Mouse (Mus musculus): Measurements from ENCODE around the gene Celf2. TPM values are rescaled to one million over a fixed set of nuclear protein-coding genes. Genes with fewer than 3 reads are reported as not detected.
A peak's percentile ranks its signal among the peaks of the same experiment; 100 is the strongest.

The Celf2 gene
- total RNA-seq, 1 experiment from 2014 or later: 141 TPM

DNA sequence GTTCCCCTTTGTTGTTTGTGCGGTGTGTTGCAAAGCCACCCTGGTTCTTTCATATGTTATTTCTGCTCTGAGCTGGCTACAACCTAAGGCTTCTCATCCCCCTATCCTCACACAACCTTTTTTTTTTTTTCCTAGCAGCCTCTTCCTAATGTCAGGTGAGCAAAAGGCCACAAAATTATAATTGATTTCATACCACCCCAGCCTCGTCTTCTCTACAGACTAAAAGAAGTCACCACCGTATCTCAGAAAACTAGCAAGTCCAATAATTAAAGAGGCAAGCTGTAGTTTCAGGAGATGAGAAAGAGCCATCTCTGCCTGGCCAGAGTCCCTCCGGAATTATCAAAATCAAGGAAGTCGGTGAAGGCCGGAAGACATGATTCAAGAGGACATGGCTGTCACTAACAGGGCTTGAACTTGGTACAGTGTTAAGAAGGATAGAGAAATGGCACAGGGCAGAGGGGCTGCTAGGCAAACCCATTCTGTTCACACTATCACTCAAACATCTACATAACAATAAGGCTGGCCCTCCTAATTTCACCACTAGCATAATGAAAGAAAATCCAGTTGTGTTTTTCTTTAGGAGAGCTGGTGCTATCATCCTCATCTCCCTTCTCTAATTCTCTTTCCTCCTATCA is 628.3 kb downstream of the Celf2 start:
- ATAC-seq (replicated peaks; ENCODE audit: low read depth, poor library complexity, severe bottlenecking): no peak

DNA sequence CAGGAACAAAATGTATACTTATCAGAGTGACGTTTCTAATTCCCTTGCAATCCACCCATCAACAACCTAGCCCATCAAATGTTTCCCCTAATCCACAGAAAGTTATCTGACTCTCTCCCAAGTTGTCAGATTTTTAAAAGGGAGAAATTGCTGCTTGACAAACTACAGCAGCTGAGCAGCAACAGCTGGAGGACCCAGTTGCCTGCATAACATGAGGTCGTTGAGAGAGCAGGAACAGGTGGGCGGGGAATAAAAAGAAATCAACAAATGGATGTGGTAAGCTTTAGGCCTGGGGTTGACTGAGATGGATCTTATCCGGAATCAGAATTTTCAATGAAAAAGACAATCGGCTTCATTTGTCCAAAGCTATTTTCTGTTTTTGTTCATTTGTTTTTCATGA is 632.3 kb downstream of the Celf2 start:
- no peak for ATAC-seq (replicated peaks; ENCODE audit: low read depth, poor library complexity, severe bottlenecking)

- ATAC-seq (replicated peaks; ENCODE audit: low read depth, poor library complexity, severe bottlenecking): no peak
These were observed 632.8 kb downstream of the Celf2 start for GRCm38 (mm10) chr2:6876547-6876946.

DNA sequence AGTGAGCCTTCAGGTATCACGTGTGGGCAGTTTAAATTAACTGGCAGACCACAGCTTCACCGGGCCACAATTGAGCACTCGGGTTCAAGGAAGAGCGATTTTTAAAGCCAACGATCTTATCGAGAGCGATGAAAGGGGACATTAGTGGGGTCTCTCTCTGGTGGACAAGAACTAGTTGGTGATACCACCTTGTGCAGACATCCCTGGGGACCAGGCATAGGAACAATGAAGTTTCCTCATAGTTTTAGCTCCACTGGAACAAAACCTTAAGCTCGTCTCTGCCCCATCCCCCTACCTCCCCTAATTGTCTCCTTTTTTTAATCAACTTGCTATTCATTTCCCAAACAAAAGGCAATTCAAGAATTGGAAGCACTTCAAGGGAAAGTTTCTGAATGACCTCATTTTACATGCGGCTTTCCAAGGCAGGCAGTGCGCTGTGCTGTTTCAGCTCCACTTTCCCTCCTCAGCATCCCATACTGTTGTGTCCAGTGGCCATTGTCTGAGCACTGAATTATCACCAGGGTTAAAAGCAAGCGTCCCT is 634.2 kb downstream of the Celf2 start:
- ATAC-seq (replicated peaks; ENCODE audit: low read depth, poor library complexity, severe bottlenecking): no peak

- no peak for ATAC-seq (replicated peaks; ENCODE audit: low read depth, poor library complexity, severe bottlenecking)
These were observed 635.0 kb downstream of the Celf2 start for GRCm38 (mm10) chr2:6874266-6874955.

DNA sequence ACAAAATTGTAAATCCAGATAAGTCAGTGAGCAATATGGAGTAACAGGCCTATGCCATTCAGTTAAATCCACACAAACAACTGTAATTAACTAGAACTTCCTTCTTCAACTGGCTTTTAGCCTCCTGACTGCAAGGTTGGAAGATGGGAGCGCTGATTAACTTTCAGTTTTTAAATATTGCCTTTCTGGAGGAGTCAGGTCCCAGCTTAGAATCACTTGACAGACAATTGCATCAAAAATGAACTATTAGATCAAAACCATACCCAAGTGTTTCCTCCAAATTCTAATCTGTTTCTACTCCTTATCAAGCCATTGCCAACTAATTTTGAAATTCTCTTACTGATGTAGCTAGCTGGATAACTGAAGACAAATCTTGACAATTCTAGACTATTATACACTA is 635.7 kb downstream of the Celf2 start:
- no peak for ATAC-seq (replicated peaks; ENCODE audit: low read depth, poor library complexity, severe bottlenecking)

DNA sequence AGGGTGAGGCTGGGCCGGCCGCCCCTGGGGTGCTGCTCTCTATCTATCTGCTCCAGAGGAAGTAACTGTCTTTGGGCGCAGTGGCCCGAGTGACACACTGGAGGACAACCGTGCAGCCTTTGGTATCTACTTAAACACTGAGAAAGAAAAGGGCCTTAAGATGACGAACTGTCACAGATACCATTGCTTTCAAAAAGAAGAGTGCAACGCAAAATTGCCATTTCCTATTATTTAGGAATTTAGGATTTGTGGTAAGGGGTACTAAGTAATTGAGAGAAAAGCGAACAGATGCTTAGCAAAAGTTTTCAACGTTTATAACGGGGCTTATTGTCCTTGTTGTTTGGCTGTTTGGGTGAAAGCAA is 636.5 kb downstream of the Celf2 start:
- peak; percentile 59; the same call in 1 of the 2 replicates for ATAC-seq (replicated peaks; ENCODE audit: low read depth, poor library complexity, severe bottlenecking)

DNA sequence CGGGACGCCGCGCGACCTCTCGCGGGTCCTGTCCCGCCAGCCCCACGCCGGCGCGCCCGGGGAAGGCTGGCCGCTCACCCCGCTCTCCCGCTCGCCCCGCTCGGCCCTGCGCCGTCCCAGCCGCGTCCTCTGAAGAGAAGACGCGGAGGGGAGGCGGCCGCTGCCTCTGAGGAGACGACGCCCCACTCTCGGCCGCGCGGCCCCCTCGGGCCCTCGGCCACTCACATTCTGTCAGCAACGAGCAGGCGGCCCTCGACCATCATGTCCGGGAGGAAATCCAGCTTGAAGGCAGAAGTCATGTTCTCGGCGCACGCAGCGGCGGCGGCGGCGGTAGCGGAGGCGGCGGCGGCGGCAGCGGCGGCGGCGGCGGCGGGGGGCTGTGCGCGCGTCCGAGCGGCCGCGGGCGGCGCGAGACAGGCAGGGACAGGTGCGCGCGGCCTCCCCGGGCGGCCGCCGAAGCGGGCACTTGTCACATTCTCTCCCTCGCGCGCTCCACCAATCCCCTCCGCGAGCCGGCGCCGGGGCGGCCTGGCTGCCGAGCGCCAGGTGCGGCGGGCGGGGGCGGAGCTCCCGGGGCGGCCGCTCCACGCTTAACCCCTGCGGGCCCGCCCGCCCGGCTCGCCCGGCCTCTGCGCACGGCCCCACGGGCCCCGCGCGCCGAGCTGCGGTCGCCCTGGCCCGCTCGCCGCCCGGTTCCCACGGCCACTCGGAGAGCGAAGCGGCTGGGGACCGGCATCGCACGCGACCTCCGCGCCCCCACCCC is 637.1 kb downstream of the Celf2 start:
- ATAC-seq (replicated peaks; ENCODE audit: low read depth, poor library complexity, severe bottlenecking): peak; percentile 54

DNA sequence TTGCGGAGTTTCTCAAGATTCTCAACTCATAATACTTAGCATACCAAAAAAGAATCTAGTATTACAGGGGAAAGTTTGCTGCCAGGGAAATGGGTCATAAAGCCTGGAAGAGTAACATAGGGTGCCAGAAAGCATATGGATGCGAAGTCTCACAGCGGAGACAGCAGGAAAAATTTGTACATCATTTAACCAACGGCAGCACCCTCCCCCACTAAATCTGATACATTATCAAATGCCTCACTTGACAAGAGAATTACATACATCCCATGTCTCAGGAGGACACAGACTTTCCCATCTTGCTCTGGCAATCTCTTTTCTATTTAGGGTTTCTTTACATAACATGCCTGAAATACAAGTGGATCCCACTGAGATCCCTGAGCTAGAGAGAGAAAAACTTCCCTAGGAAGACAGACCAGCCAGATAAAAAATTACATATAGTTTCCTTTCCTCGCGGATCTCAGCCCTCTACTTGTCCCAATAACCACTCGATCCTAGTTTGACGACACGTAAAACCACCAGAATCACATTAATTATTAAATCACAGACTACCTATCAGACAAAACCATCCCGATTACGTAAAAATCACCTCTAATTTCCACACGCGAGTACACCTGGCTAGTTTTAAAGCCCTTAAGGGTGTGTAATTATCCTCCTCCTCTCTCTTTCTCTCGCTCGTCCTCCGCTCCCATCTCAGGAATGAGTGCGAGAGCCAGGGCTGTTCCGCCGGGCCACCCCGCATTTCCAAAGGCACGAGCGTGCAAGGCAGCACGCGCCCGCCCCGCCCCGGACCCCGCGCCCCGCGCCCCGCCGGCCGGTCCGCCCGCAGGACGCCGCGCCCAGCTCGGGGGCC is 637.9 kb downstream of the Celf2 start:
- ATAC-seq (replicated peaks; ENCODE audit: low read depth, poor library complexity, severe bottlenecking): peak; percentile 36; the same call in 1 of the 2 replicates

- ATAC-seq (replicated peaks; ENCODE audit: low read depth, poor library complexity, severe bottlenecking): no peak
These were observed 639.2 kb downstream of the Celf2 start for GRCm38 (mm10) chr2:6869956-6870710.

- ATAC-seq (replicated peaks; ENCODE audit: low read depth, poor library complexity, severe bottlenecking): no peak
These were observed 642.1 kb downstream of the Celf2 start for GRCm38 (mm10) chr2:6867297-6867696.

DNA sequence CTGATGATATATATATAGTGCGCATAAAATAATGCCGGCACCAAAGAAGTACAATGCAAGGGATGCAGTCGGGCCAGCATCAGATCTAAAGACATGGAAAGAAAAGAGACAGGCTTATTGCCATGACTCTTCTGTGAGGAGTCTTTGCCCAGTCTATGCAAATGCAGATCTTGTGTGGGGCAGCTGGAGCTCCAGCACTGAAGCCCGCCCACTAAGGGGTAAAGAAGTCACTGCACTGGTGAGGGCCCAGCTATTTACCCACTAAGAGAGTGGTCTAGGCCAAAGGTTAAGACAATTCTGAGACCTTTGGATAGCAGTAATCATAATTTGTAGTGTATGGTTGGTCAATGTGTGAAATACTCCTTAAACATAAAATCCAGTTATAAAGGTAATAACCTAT is 643.6 kb downstream of the Celf2 start:
- ATAC-seq (replicated peaks; ENCODE audit: low read depth, poor library complexity, severe bottlenecking): no peak

- no peak for ATAC-seq (replicated peaks; ENCODE audit: low read depth, poor library complexity, severe bottlenecking)
These were observed 659.2 kb downstream of the Celf2 start for GRCm38 (mm10) chr2:6850102-6850644.

DNA sequence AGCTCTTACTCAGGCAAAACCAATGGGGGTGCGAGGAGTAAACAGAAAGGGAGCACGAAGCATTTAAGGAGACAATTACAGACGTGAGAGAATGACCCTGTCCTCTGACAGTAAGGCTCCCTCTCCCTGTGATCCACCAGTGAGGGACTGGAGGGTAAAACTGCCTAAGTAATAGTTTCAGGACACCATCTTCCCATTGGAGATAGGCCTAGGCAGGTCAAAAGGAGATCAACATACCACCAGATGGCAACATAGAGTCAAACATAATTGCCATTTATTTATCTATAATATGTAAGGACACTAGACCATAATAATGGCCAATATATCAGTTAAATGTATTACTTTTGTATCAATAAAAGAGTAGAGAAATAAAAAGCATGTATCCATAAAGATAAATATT is 660.0 kb downstream of the Celf2 start:
- ATAC-seq (replicated peaks; ENCODE audit: low read depth, poor library complexity, severe bottlenecking): peak; percentile 71

- ATAC-seq (replicated peaks; ENCODE audit: low read depth, poor library complexity, severe bottlenecking): no peak
These were observed 679.3 kb downstream of the Celf2 start for GRCm38 (mm10) chr2:6830021-6830420.

DNA sequence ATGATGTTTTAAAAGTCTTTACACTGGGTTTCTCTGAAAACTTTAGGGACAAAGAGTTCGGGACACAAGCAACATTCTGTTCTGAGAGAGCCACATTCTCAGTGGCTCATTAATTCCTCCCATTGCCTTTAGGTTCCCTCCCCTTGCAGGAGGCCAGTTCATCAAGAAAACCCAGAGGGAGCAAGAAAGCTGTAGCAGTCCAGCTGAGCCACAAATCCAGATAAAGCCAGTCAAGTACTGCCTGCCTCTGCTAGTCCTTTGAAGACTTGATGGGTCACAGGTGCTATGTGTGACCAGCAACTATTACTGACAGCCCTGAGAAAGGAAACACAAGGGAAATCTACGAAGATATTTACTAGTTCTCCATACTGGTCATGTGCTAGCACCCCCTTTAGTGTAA is 681.8 kb downstream of the Celf2 start:
- no peak for ATAC-seq (replicated peaks; ENCODE audit: low read depth, poor library complexity, severe bottlenecking)

GRCm38 (mm10) chr2:6823021-6823420 is 686.3 kb downstream of the Celf2 start:
- ATAC-seq (replicated peaks; ENCODE audit: low read depth, poor library complexity, severe bottlenecking): no peak

- ATAC-seq (replicated peaks; ENCODE audit: low read depth, poor library complexity, severe bottlenecking): peak; percentile 84
These were observed 687.8 kb downstream of the Celf2 start for GRCm38 (mm10) chr2:6821593-6821992.

- no peak for ATAC-seq (replicated peaks; ENCODE audit: low read depth, poor library complexity, severe bottlenecking)
These were observed 694.1 kb downstream of the Celf2 start for GRCm38 (mm10) chr2:6815281-6815680.
